Mouse (Mus musculus) E14TG2a.4 (cell line): Measurements from ENCODE around the gene Man2b1.
A peak's percentile ranks its signal among the peaks of the same experiment; 100 is the strongest.

Experiments used
- H3K27me3 ChIP-seq: 2 replicates; pipeline ENCODE4 v1.6.1; 2014; ENCODE audit warnings: low read length, control low read depth; ENCODE audit not compliant: insufficient read depth
- H3K36me3 ChIP-seq: 2 replicates; pipeline ENCODE4 v1.6.1; 2014; ENCODE audit warnings: low read length, control low read depth; ENCODE audit not compliant: insufficient read depth
- H3K4me1 ChIP-seq: replicated peaks from 2 replicates; pipeline ENCODE4 v1.6.1; 2014; ENCODE audit warnings: low read depth, low read length, control low read depth
- H3K4me3 ChIP-seq: replicated peaks from 2 replicates; pipeline ENCODE4 v1.5.1; 2014; ENCODE audit warnings: mild to moderate bottlenecking, low read length
- H3K9me3 ChIP-seq: 2 replicates; pipeline ENCODE4 v1.6.1; 2014; ENCODE audit warnings: low read length, control low read depth
- CTCF ChIP-seq: conservative IDR thresholded peaks from 2 replicates; pipeline ENCODE4 v1.5.1; 2014; ENCODE audit warnings: low read length
- NANOG ChIP-seq: IDR thresholded peaks from 2 replicates; pipeline ENCODE4 v1.6.1; 2014; ENCODE audit warnings: borderline replicate concordance, low read length, mixed read lengths
- POU5F1 ChIP-seq: IDR thresholded peaks from 2 replicates; pipeline ENCODE4 v1.6.1; 2014; ENCODE audit warnings: low read length, borderline replicate concordance

Gene Man2b1

DNA sequence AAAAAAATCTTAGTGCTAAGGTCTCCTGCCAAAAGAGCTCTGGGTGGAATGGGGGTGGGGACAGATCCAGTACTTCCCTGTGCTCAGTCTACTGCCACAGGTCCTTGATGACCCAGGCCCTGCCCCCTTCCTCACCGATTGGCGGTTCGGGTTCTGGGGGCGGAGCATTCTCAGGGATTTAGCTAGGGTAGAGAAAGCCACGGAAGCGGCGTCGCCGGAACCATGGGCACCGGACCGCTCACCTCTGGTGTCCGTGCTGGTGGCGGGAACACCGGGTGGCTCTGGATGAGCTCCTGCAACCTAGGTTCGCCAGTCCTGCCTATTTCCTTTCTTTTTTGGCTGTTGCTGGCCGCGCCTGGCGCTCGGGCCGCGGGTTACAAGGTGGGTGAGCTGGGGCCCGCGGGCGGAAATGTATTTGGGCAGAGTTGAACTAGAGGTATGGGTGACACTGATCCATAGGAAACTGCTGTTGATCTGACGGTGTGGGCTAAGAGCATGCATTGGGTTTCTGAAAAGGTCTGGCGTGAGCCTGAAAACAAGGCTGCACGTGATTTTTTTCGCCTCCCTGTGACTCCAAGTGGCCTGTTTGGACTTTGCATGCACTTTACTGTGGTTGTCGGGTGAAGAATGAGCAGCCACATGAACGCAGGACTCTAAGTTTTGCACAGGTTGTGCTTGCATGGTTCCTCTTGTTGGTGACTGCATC is at the start of gene Man2b1:
TSS of gene Man2b1 (plus strand) at position 163 of the 706 bp plus-strand sequence.
- H3K4me3 ChIP-seq = peak within 1 kb of the TSS; percentile 89
- no peaks in the 10 kb centered on the region for H3K27me3 ChIP-seq
- no peaks in the 10 kb centered on the region for H3K9me3 ChIP-seq
- TF ChIP-seq NANOG = no peak
- no peak for TF ChIP-seq POU5F1
- no peak for TF ChIP-seq CTCF
- H3K36me3 ChIP-seq = peaks cover 49% of the 10 kb centered on the region
- H3K4me1 ChIP-seq = peaks cover 41% of the 10 kb centered on the region

DNA sequence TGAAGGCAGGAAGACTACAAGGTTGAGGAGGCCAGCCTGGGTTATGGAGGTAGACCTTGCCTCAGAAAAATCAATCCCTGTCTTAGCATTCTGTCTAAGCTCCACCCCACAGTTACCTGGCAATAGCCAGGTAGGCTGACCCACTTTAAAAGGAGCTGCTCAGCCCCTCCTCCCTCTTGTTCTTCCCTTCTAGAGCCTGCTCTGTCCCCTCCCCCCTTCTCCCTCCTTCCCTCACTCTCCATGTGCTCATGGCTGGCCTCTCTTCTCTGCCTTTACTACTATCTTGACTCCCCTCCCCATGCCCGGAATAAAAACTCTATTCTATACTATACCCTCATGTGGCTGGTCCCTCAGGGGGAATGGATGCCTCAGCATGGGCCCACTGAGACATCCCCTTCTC is 49.2 kb upstream of the Man2b1 start:
- Histone ChIP-seq H3K27me3 (no peaks in the 10 kb centered on the region), H3K36me3 (peaks cover 55% of the 10 kb centered on the region), H3K4me3 (peak overlapping the region; percentile 94; the same call in 1 of the 2 replicates), H3K4me1 (peaks cover 68% of the 10 kb centered on the region), H3K9me3 (no peaks in the 10 kb centered on the region)
- TF ChIP-seq POU5F1 (no peak), CTCF (no peak), NANOG (no peak)

DNA sequence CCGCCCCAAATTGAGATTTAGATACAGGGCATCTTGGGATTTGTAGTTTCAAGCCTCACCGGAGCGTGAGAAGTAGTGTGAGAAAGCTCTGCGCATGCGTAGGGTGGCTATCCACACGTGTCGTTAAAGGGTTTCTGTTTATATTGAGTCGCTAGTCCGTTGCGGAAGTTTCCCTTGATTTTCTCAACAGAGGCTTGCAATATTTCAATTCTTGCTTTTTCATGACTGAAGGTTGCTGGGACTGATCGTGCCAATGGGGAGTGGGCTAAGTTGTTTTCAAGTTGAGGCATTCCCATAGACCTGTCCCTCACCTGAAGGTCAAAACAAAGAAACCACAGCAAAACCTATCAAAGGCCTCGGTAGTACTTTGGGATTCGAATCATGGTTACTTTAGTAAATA is 48.3 kb upstream of the Man2b1 start:
- TF ChIP-seq POU5F1 (no peak), CTCF (no peak), NANOG (no peak)
- Histone ChIP-seq H3K27me3 (no peaks in the 10 kb centered on the region), H3K4me1 (peaks cover 67% of the 10 kb centered on the region), H3K36me3 (peaks cover 55% of the 10 kb centered on the region), H3K4me3 (peak overlapping the region; percentile 94), H3K9me3 (no peaks in the 10 kb centered on the region)

DNA sequence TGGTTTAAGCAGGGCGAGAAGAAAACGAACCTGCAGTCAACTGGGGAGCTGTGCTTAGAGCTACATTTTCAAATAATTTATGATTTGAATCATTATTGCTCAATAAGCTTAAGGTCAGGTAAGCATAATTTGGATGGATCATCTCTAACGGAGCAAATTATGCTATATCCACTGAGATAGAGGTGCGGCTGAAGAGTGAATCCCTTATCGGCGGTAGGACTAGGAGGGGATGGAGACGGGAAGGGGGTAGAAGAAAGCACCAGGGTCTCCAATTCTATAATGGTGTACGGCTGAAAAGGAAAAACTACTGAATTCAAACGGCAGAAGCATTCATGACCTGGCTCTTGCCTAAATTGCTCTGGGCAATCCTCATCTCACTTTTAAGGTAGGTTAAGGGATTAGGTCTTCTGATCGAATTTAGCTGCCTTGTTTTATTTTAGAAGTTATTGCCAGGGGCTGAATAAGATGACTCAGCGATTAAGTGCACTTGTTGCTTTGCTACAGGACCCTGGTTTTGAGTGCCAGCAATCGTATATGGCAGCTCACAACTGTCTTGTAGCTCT is 47.8 kb upstream of the Man2b1 start:
- no peaks in the 10 kb centered on the region for H3K9me3 ChIP-seq
- no peak for TF ChIP-seq POU5F1
- TF ChIP-seq NANOG = no peak
- no peak for TF ChIP-seq CTCF
- peaks cover 55% of the 10 kb centered on the region for H3K36me3 ChIP-seq
- peak overlapping the region; percentile 94 for H3K4me3 ChIP-seq
- peaks cover 67% of the 10 kb centered on the region for H3K4me1 ChIP-seq
- H3K27me3 ChIP-seq = no peaks in the 10 kb centered on the region

- H3K4me1 ChIP-seq = peaks cover 69% of the 10 kb centered on the region
- peaks cover 55% of the 10 kb centered on the region for H3K36me3 ChIP-seq
- H3K9me3 ChIP-seq = no peaks in the 10 kb centered on the region
- TF ChIP-seq POU5F1 (no peak), NANOG (no peak), CTCF (no peak)
- H3K27me3 ChIP-seq = no peaks in the 10 kb centered on the region
- H3K4me3 ChIP-seq = peak overlapping the region; percentile 94
These were observed 47.3 kb upstream of the Man2b1 start for GRCm38 (mm10) chr8:85035728-85036310.

DNA sequence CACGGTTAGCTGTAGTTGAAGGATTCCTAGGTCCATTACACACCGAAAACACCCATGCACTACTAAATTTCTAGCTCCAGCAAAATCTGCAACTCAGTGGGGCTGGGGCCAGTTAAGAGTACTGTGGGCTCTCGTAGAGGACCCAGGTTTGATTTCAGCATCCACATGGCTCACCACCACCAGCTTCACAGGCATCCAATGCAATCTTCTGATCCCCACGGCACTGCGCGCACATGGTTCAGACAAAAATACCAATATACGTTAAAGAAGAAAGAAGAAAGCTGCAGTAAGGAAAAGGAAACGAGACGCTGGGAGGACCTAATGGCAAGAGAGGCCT is 46.7 kb upstream of the Man2b1 start:
- TF ChIP-seq NANOG = no peak
- TF ChIP-seq POU5F1 = no peak
- TF ChIP-seq CTCF = no peak
- H3K27me3 ChIP-seq = no peaks in the 10 kb centered on the region
- H3K4me1 ChIP-seq = peaks cover 71% of the 10 kb centered on the region
- H3K36me3 ChIP-seq = peaks cover 56% of the 10 kb centered on the region
- no peaks in the 10 kb centered on the region for H3K9me3 ChIP-seq
- H3K4me3 ChIP-seq = peak overlapping the region; percentile 94

- H3K36me3 ChIP-seq = peaks cover 56% of the 10 kb centered on the region
- H3K4me3 ChIP-seq = peak within 1 kb of the TSS; percentile 94
- TF ChIP-seq CTCF (no peak), NANOG (no peak), POU5F1 (no peak)
- H3K4me1 ChIP-seq = peaks cover 71% of the 10 kb centered on the region
- no peaks in the 10 kb centered on the region for H3K27me3 ChIP-seq
- no peaks in the 10 kb centered on the region for H3K9me3 ChIP-seq
These were observed 46.2 kb upstream of the Man2b1 start, which contains the start of gene Tnpo2 for GRCm38 (mm10) chr8:85036718-85037365. Gene Tnpo2, plus strand, starts transcription at chr8:85036915.

- peak overlapping the region; percentile 94 for H3K4me3 ChIP-seq
- H3K9me3 ChIP-seq = no peaks in the 10 kb centered on the region
- H3K36me3 ChIP-seq = peaks cover 56% of the 10 kb centered on the region
- peaks cover 70% of the 10 kb centered on the region for H3K4me1 ChIP-seq
- TF ChIP-seq NANOG (no peak), CTCF (no peak), POU5F1 (no peak)
- no peaks in the 10 kb centered on the region for H3K27me3 ChIP-seq
These were observed 45.7 kb upstream of the Man2b1 start for GRCm38 (mm10) chr8:85037366-85037680.
